Mouse (Mus musculus) Muller cell, postnatal 12 days (primary cell): ENCODE data around the gene Ablim1.
A peak's percentile ranks its signal among the peaks of the same experiment; 100 is the strongest.

Experiments
- DNase-seq: peaks from one replicate; pipeline ENCODE4 v3.0.0-alpha.2; 2015; ENCODE audit errors: inconsistent ontology term

Gene Ablim1

GRCm38 (mm10) chr19:57188553-57188952 lies 126.2 kb downstream of the Ablim1 start:
- peak; percentile 18 for DNase-seq

- no peak for DNase-seq
Observed at GRCm38 (mm10) chr19:57185021-57185420, 129.7 kb downstream of the Ablim1 start.

- DNase-seq = no peak
Observed at GRCm38 (mm10) chr19:57182938-57183720, 131.6 kb downstream of the Ablim1 start.

GRCm38 (mm10) chr19:57181852-57182528 lies 132.7 kb downstream of the Ablim1 start:
- DNase-seq = no peak

GRCm38 (mm10) chr19:57181317-57181716 lies 133.4 kb downstream of the Ablim1 start:
- no peak for DNase-seq

GRCm38 (mm10) chr19:57180908-57181307 lies 133.8 kb downstream of the Ablim1 start:
- DNase-seq = no peak

- DNase-seq = no peak
Observed at GRCm38 (mm10) chr19:57180333-57180732, 134.4 kb downstream of the Ablim1 start.

- no peak for DNase-seq
Observed at GRCm38 (mm10) chr19:57179269-57179668, 135.4 kb downstream of the Ablim1 start.

GRCm38 (mm10) chr19:57177334-57177733 lies 137.4 kb downstream of the Ablim1 start:
- no peak for DNase-seq

GRCm38 (mm10) chr19:57175077-57175476 lies 139.6 kb downstream of the Ablim1 start:
- DNase-seq = no peak

- no peak for DNase-seq
Observed at GRCm38 (mm10) chr19:57174541-57174940, 140.2 kb downstream of the Ablim1 start.

GRCm38 (mm10) chr19:57174045-57174444 lies 140.7 kb downstream of the Ablim1 start:
- DNase-seq = no peak

- no peak for DNase-seq
Observed at GRCm38 (mm10) chr19:57172321-57172720, 142.4 kb downstream of the Ablim1 start.

GRCm38 (mm10) chr19:57170880-57171279 lies 143.8 kb downstream of the Ablim1 start:
- no peak for DNase-seq

- no peak for DNase-seq
Observed at GRCm38 (mm10) chr19:57169485-57169884, 145.2 kb downstream of the Ablim1 start.

GRCm38 (mm10) chr19:57167721-57168120 lies 147.0 kb downstream of the Ablim1 start:
- no peak for DNase-seq

GRCm38 (mm10) chr19:57164882-57165281 lies 149.8 kb downstream of the Ablim1 start:
- DNase-seq = no peak

GRCm38 (mm10) chr19:57163315-57163714 lies 151.4 kb downstream of the Ablim1 start:
- DNase-seq = no peak

- DNase-seq = no peak
Observed at GRCm38 (mm10) chr19:57161978-57162727, 152.6 kb downstream of the Ablim1 start.

GRCm38 (mm10) chr19:57161010-57161660 lies 153.6 kb downstream of the Ablim1 start:
- DNase-seq = no peak

- peak; percentile 64 for DNase-seq
Observed at GRCm38 (mm10) chr19:57157731-57158343, 156.9 kb downstream of the Ablim1 start.
